Mouse (Mus musculus): ENCODE measurements around the gene Syncrip. TPM values are rescaled to one million over a fixed set of nuclear protein-coding genes. Genes with fewer than 3 reads are reported as not detected.

Gene Syncrip
- 110 TPM for polyA plus RNA-seq (2017; shearing (Covaris generic))

GRCm38 (mm10) chr9:88482230-88482828 is at the start of gene Syncrip:
Gene Syncrip, minus strand, starts transcription at chr9:88482574.

GRCm38 (mm10) chr9:88438555-88439237 is 43.7 kb downstream of the Syncrip start, which contains the start of gene Snx14:
Gene Snx14, minus strand, starts transcription at chr9:88438958.

Other genes with a start within 250 kb of the Syncrip start
- gene Nt5e, start 155.4 kb downstream of the Syncrip start, polyA plus RNA-seq (2017; shearing (Covaris generic)) = 304 TPM
- 87.9 TPM for gene Snx14, start 43.6 kb downstream of the Syncrip start, polyA plus RNA-seq (2017; shearing (Covaris generic))
- gene Gm20537, start 26.0 kb downstream of the Syncrip start, polyA plus RNA-seq (2017; shearing (Covaris generic)) = not detected
- gene Zfp949, start 65.4 kb upstream of the Syncrip start, polyA plus RNA-seq (2017; shearing (Covaris generic)) = 21.1 TPM
- gene Trim43a, start 98.3 kb upstream of the Syncrip start, polyA plus RNA-seq (2017; shearing (Covaris generic)) = not detected
- 119 TPM for gene Mthfsl, start 237.7 kb upstream of the Syncrip start, polyA plus RNA-seq (2017; shearing (Covaris generic))
- 68.7 TPM for gene Bcl2a1d, start 249.3 kb upstream of the Syncrip start, polyA plus RNA-seq (2017; shearing (Covaris generic))